Mouse (Mus musculus) intestine, postnatal 0 days (tissue): ENCODE measurements around the gene Pramel4. TPM values are rescaled to one million over a fixed set of nuclear protein-coding genes. Genes with fewer than 3 reads are reported as not detected.
"Not testable (repeated sequence)": the region's sequence is repeated elsewhere in the genome, so short reads cannot be mapped to it uniquely, and the experiment has no call there.

Source experiments
- ATAC-seq: fragments of 200-750 bp; cut with Nextera tagmentation; 2 replicates; pipeline ENCODE4 v1.8.0; 2017; ENCODE audit warnings: mild to moderate bottlenecking, moderate TSS enrichment, moderate library complexity
- H3K27ac ChIP-seq: fragments of 300-500 bp; sonication (generic); 2 replicates; pipeline ENCODE4 v1.5.1; 2014; ENCODE audit warnings: mild to moderate bottlenecking, low read depth, low read length, moderate library complexity
- H3K27me3 ChIP-seq: fragments of 300-500 bp; sonication (generic); replicated peaks from 2 replicates; pipeline ENCODE4 v1.6.1; 2014; ENCODE audit warnings: low read length, mixed read lengths; ENCODE audit not compliant: control insufficient read depth, insufficient read depth
- H3K36me3 ChIP-seq: fragments of 300-500 bp; sonication (generic); 2 replicates; pipeline ENCODE4 v1.6.1; 2014; ENCODE audit warnings: mild to moderate bottlenecking, moderate library complexity; ENCODE audit not compliant: control insufficient read depth, insufficient read depth
- H3K4me1 ChIP-seq: fragments of 300-500 bp; sonication (generic); replicated peaks from 2 replicates; pipeline ENCODE4 v1.6.1; 2014; ENCODE audit warnings: antibody characterized with exemption, low read length, mixed read lengths; ENCODE audit not compliant: control insufficient read depth, insufficient read depth
- H3K4me2 ChIP-seq: fragments of 300-500 bp; sonication (generic); replicated peaks from 2 replicates; pipeline ENCODE4 v1.6.1; 2014; ENCODE audit warnings: low read depth, mild to moderate bottlenecking, moderate library complexity
- H3K4me3 ChIP-seq: fragments of 300-500 bp; sonication (generic); 2 replicates; pipeline ENCODE4 v1.5.1; 2014; ENCODE audit warnings: low read depth, low read length
- H3K9ac ChIP-seq: fragments of 300-500 bp; sonication (generic); 2 replicates; pipeline ENCODE4 v1.6.1; 2014; ENCODE audit warnings: mild to moderate bottlenecking, low read depth, low read length
- H3K9me3 ChIP-seq: fragments of 300-500 bp; sonication (generic); 2 replicates; pipeline ENCODE4 v1.6.1; 2016; ENCODE audit warnings: mixed run types; ENCODE audit not compliant: control insufficient read depth
- WGBS: fragments of 180-500 bp; shearing (Covaris S2); extraction: QIAGEN DNeasy Blood & Tissue Kit; methylation state at CpG from one replicate; pipeline ENCODE4 v1.1.7; 2014; 5-methylcytosine and 5-hydroxymethylcytosine counted together
- polyA plus RNA-seq: library from polyadenylated mRNA; unstranded; fragments of >200 nt; fragmentation: Nextera tagmentation; extraction: Ambion mirVana; gene quantifications from 2 replicates; pipeline ENCODE4 v1.2.1, GENCODE M21; 2015

Pramel4 gene
- polyA plus RNA-seq, result not detected in 2 replicates

DNA sequence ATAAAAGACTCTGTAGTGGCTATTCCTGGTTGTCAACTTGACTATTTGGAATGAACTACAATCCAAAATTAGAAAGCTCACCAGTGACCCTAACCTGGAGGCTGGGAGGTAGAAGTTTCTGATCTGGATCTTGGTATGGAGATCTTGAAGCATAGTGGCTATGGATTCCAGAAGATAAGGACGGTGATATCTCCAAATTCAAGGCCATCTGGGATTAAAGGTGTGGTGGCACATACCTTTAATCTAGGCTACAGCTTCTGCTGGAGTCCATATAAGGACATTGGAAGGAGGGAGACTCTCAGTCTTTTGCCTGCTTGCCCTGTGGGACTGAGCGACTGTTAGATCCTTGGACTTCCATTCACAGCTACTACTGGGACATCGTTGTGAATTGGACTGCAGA is at the start of gene Pramel4:
Pramel4 (plus strand) TSS at position 301 of the 400 bp plus-strand sequence.
- not testable (repeated sequence) for H3K4me1 ChIP-seq, H3K27ac ChIP-seq, H3K4me2 ChIP-seq, H3K27me3 ChIP-seq, H3K4me3 ChIP-seq, H3K9me3 ChIP-seq, H3K9ac ChIP-seq, ATAC-seq, H3K36me3 ChIP-seq
- 88% methylated on average over 3 of the region's 3 CpGs for WGBS

DNA sequence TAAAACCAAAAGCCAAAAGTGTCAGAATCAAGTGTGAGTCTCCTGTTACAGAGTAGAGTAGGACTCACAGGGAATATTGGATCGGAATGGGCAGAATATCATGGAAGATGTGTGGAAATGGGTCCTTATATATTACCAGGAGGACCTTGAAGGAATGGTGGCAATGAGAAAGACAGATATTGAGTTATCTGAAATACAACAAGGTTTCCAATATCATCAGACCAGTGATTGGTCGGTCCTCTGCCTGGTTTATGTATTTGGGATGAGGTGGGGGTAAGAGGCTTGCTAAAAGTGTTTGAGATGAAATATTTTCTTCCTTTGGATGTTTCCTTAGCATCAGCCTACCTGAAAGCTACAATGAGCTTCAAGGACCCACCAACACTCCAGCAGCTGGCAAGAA is 47.2 kb downstream of the Pramel4 start, which contains the start of gene Gm13102:
Gm13102 (plus strand) TSS at position 301 of the 400 bp plus-strand sequence.
- not testable (repeated sequence) for H3K27ac ChIP-seq, H3K9ac ChIP-seq, H3K4me1 ChIP-seq, H3K4me2 ChIP-seq, H3K36me3 ChIP-seq, H3K9me3 ChIP-seq, H3K27me3 ChIP-seq, H3K4me3 ChIP-seq, ATAC-seq
- WGBS, result no CpG with 5 or more reads among the region's 2 CpGs

Other genes with a start within 250 kb of the Pramel4 start
- not detected in 2 replicates for gene Gm13084, start 243.0 kb upstream of the Pramel4 start, polyA plus RNA-seq
- gene Gm13103, start 212.6 kb upstream of the Pramel4 start, polyA plus RNA-seq, result not detected in 2 replicates
- gene Pramef6, start 158.7 kb upstream of the Pramel4 start, polyA plus RNA-seq, result not detected in 2 replicates
- not detected in 2 replicates for gene Pramef25, start 108.1 kb upstream of the Pramel4 start, polyA plus RNA-seq
- not detected in 2 replicates for gene Gm13101, start 92.2 kb upstream of the Pramel4 start, polyA plus RNA-seq
- not detected in 2 replicates for gene Pramef17, start 64.8 kb upstream of the Pramel4 start, polyA plus RNA-seq
- gene Gm13102, start 47.3 kb downstream of the Pramel4 start, polyA plus RNA-seq, result not detected in 2 replicates
- not detected in 2 replicates for gene Oog3, start 103.5 kb downstream of the Pramel4 start, polyA plus RNA-seq
- not detected in 2 replicates for gene Oog2, start 131.6 kb downstream of the Pramel4 start, polyA plus RNA-seq
- gene C87977, start 154.2 kb downstream of the Pramel4 start, polyA plus RNA-seq, result not detected in 2 replicates
- gene Pramel5, start 221.4 kb downstream of the Pramel4 start, polyA plus RNA-seq, result not detected in 2 replicates